8 mouse cellular contexts compared by ENCODE assay signal in genomic region chr13:119494938-119495337, GRCm38 (mm10). TPM values are rescaled to one million over a fixed set of nuclear protein-coding genes. Genes with fewer than 3 reads are reported as not detected.
DNase-seq lines count a peak whose midpoint lies in the region; ATAC-seq and TF ChIP-seq lines count a peak whose summit lies in the region.
"Not testable (repeated sequence)": the region's sequence is repeated elsewhere in the genome, so short reads cannot be mapped to it uniquely, and the experiment has no call there.

No protein-coding gene starts in this region.

- peaks cover 17% of the 10 kb centered on the region for H3K9me3 ChIP-seq in heart, embryonic 12.5 days (replicated peaks)
- peaks cover 10% of the 10 kb centered on the region for H3K9me3 ChIP-seq in hindbrain, embryonic 14.5 days (ENCODE audit: control insufficient read depth, low read length)
- H3K9me3 ChIP-seq in kidney, embryonic 14.5 days (ENCODE audit: control insufficient read depth, low read length), result peaks cover 13% of the 10 kb centered on the region; the same call in 1 of the 2 replicates
- not testable (repeated sequence) for H3K9me3 ChIP-seq in liver, embryonic 11.5 days (ENCODE audit: control insufficient read depth, low read length); stomach, postnatal 0 days (ENCODE audit: control insufficient read depth, low read length)

- WGBS in heart, embryonic 12.5 days, result 89% methylated on average over 13 of the region's 22 CpGs
- 95% methylated on average over 9 of the region's 22 CpGs for WGBS in hindbrain, embryonic 14.5 days
- WGBS in kidney, embryonic 14.5 days, result 94% methylated on average over 10 of the region's 22 CpGs
- 93% methylated on average over 10 of the region's 22 CpGs for WGBS in liver, embryonic 11.5 days
- WGBS in stomach, postnatal 0 days, result 94% methylated on average over 9 of the region's 22 CpGs

- not testable (repeated sequence) for H3K36me3 ChIP-seq in heart, embryonic 12.5 days; hindbrain, embryonic 14.5 days (replicated peaks; ENCODE audit: control insufficient read depth, insufficient read depth); kidney, embryonic 14.5 days (ENCODE audit: control insufficient read depth, insufficient read depth, low read length); liver, embryonic 11.5 days (ENCODE audit: control insufficient read depth, insufficient read depth, low read length); stomach, postnatal 0 days (ENCODE audit: control insufficient read depth, insufficient read depth, low read length)

- not testable (repeated sequence) for TF ChIP-seq CTCF in stomach, postnatal 0 days (IDR thresholded peaks at IDR 0.05; ENCODE audit: low read depth)

- not testable (repeated sequence) for H3K4me1 ChIP-seq in heart, embryonic 12.5 days (replicated peaks); hindbrain, embryonic 14.5 days (replicated peaks; ENCODE audit: control insufficient read depth, insufficient read depth, low read length); kidney, embryonic 14.5 days (ENCODE audit: control insufficient read depth, insufficient read depth, low read length); liver, embryonic 11.5 days (replicated peaks; ENCODE audit: control insufficient read depth, insufficient read depth, low read length); stomach, postnatal 0 days (replicated peaks; ENCODE audit: control insufficient read depth, insufficient read depth)

- TF ChIP-seq EP300 in stomach, postnatal 0 days (optimal IDR thresholded peaks at IDR 0.05), result not testable (repeated sequence)

- not testable (repeated sequence) for H3K9ac ChIP-seq in heart, embryonic 12.5 days; hindbrain, embryonic 14.5 days; kidney, embryonic 14.5 days (ENCODE audit: low read depth, low read length); liver, embryonic 11.5 days (ENCODE audit: low read depth, low read length); stomach, postnatal 0 days (ENCODE audit: low read length)

- not testable (repeated sequence) for DNase-seq in hindbrain, embryonic 14.5 days (ENCODE audit: low spot score); liver, embryonic 11.5 days (ENCODE audit: low spot score); stomach, postnatal 0 days (ENCODE audit: low spot score)

- H3K4me2 ChIP-seq in heart, embryonic 12.5 days; hindbrain, embryonic 14.5 days (replicated peaks); kidney, embryonic 14.5 days (replicated peaks; ENCODE audit: low read depth, low read length); liver, embryonic 11.5 days; stomach, postnatal 0 days (replicated peaks; ENCODE audit: low read depth): not testable (repeated sequence)

- H3K27me3 ChIP-seq in heart, embryonic 12.5 days (replicated peaks); hindbrain, embryonic 14.5 days (ENCODE audit: control insufficient read depth, insufficient read depth, low read length); kidney, embryonic 14.5 days (ENCODE audit: control insufficient read depth, insufficient read depth, low read length); liver, embryonic 11.5 days (replicated peaks; ENCODE audit: control insufficient read depth, insufficient read depth, low read length); stomach, postnatal 0 days (ENCODE audit: control insufficient read depth, insufficient read depth, low read length): not testable (repeated sequence)

- peak; percentile 38; the same call in 1 of the 2 replicates for ATAC-seq in cerebellum, adult (ENCODE audit: insufficient number of reproducible peaks, low FRiP score, low TSS enrichment)
- ATAC-seq in heart, embryonic 12.5 days (ENCODE audit: insufficient number of reproducible peaks, low FRiP score), result peak; percentile 33; the same call in 1 of the 2 replicates
- ATAC-seq in hindbrain, embryonic 14.5 days (ENCODE audit: low FRiP score), result 0 out of 2 replicates have a peak, but pooled peaks have one; percentile 41
- ATAC-seq in kidney, embryonic 14.5 days (ENCODE audit: low FRiP score, low TSS enrichment), result peak; percentile 36; the same call in 1 of the 2 replicates
- ATAC-seq in liver, embryonic 11.5 days (replicated peaks; ENCODE audit: low FRiP score), result peak; percentile 38
- peak; percentile 35; the same call in 1 of the 2 replicates for ATAC-seq in megakaryocyte, adult 5-6 weeks (ENCODE audit: poor library complexity, severe bottlenecking)
- peak; percentile 46 for ATAC-seq in monocyte, adult 5-6 weeks (replicated peaks; ENCODE audit: insufficient number of reproducible peaks, low FRiP score, low TSS enrichment, poor library complexity, severe bottlenecking)
- ATAC-seq in stomach, postnatal 0 days (ENCODE audit: low FRiP score, low TSS enrichment), result peak; percentile 61; the same call in 1 of the 2 replicates

- H3K27ac ChIP-seq in heart, embryonic 12.5 days (ENCODE audit: poor library complexity, severe bottlenecking); hindbrain, embryonic 14.5 days; kidney, embryonic 14.5 days (ENCODE audit: low read depth, low read length); liver, embryonic 11.5 days (ENCODE audit: low read depth, low read length); stomach, postnatal 0 days (replicated peaks): not testable (repeated sequence)

- not testable (repeated sequence) for H3K4me3 ChIP-seq in heart, embryonic 12.5 days; hindbrain, embryonic 14.5 days (replicated peaks; ENCODE audit: low read length); kidney, embryonic 14.5 days (ENCODE audit: low read length); liver, embryonic 11.5 days (ENCODE audit: low read depth, low read length); stomach, postnatal 0 days (ENCODE audit: low read depth, low read length)

RNA-seq across cellular contexts. Expression of gene 3110070M22Rik, which starts 6.8 kb away (rescaled TPM):
- 0.65 and 1.0 TPM in 2 replicates for polyA plus RNA-seq in heart, embryonic 12.5 days (2016; fragmentation: Nextera tagmentation; extraction: Ambion mirVana)
- 2.9 TPM in 1 of 2 replicates, not detected in the other for polyA plus RNA-seq in hindbrain, embryonic 14.5 days (2014; fragmentation: Nextera tagmentation; extraction: Ambion mirVana)
- polyA plus RNA-seq in kidney, embryonic 14.5 days (2014; fragmentation: Nextera tagmentation; extraction: Ambion mirVana), result 1.2 and 2.1 TPM in 2 replicates
- 0.48 and 0.56 TPM in 2 replicates for polyA plus RNA-seq in liver, embryonic 11.5 days (2014; fragmentation: Nextera tagmentation; extraction: Ambion mirVana)
- 1.3 TPM in 1 of 2 replicates, not detected in the other for total RNA-seq in megakaryocyte, adult 5-6 weeks (2015)
- total RNA-seq in megakaryocyte, adult 5-6 weeks (2017), result 0.55 TPM in 1 of 2 replicates, not detected in the other
- total RNA-seq in monocyte, adult 5-6 weeks (2017), result 1.6 TPM in 1 of 3 replicates, not detected in the others
- 0.75 and 1.2 TPM in 2 replicates for polyA plus RNA-seq in stomach, postnatal 0 days (2015; fragmentation: Nextera tagmentation; extraction: Ambion mirVana)

RNA-seq across cellular contexts. Expression of gene Tmem267, which starts 7.1 kb away (rescaled TPM):
- polyA plus RNA-seq in heart, embryonic 12.5 days (2016; fragmentation: Nextera tagmentation; extraction: Ambion mirVana), result 0.95 and 1.7 TPM in 2 replicates
- 2.1 and 7.0 TPM in 2 replicates for polyA plus RNA-seq in hindbrain, embryonic 14.5 days (2014; fragmentation: Nextera tagmentation; extraction: Ambion mirVana)
- polyA plus RNA-seq in kidney, embryonic 14.5 days (2014; fragmentation: Nextera tagmentation; extraction: Ambion mirVana), result 1.3 and 2.2 TPM in 2 replicates
- polyA plus RNA-seq in liver, embryonic 11.5 days (2014; fragmentation: Nextera tagmentation; extraction: Ambion mirVana), result 0.90 and 1.0 TPM in 2 replicates
- total RNA-seq in megakaryocyte, adult 5-6 weeks (2015), result 3.4 and 7.4 TPM in 2 replicates
- total RNA-seq in megakaryocyte, adult 5-6 weeks (2017), result 0.66 and 1.6 TPM in 2 replicates
- total RNA-seq in monocyte, adult 5-6 weeks (2017), result 0.43 to 5.0 TPM (median 2.9 TPM) in 3 replicates
- 1.2 and 1.3 TPM in 2 replicates for polyA plus RNA-seq in stomach, postnatal 0 days (2015; fragmentation: Nextera tagmentation; extraction: Ambion mirVana)

RNA-seq across cellular contexts. Expression of gene 4833420G17Rik, which starts 32.4 kb away (rescaled TPM):
- polyA plus RNA-seq in heart, embryonic 12.5 days (2016; fragmentation: Nextera tagmentation; extraction: Ambion mirVana), result 44.1 and 46.7 TPM in 2 replicates
- 84.2 and 92.3 TPM in 2 replicates for polyA plus RNA-seq in hindbrain, embryonic 14.5 days (2014; fragmentation: Nextera tagmentation; extraction: Ambion mirVana)
- polyA plus RNA-seq in kidney, embryonic 14.5 days (2014; fragmentation: Nextera tagmentation; extraction: Ambion mirVana), result 56.7 and 74.0 TPM in 2 replicates
- 40.3 and 40.5 TPM in 2 replicates for polyA plus RNA-seq in liver, embryonic 11.5 days (2014; fragmentation: Nextera tagmentation; extraction: Ambion mirVana)
- total RNA-seq in megakaryocyte, adult 5-6 weeks (2015), result 52.9 and 59.7 TPM in 2 replicates
- 40.8 and 46.8 TPM in 2 replicates for total RNA-seq in megakaryocyte, adult 5-6 weeks (2017)
- 87.0 to 119 TPM (median 96.0 TPM) in 3 replicates for total RNA-seq in monocyte, adult 5-6 weeks (2017)
- polyA plus RNA-seq in stomach, postnatal 0 days (2015; fragmentation: Nextera tagmentation; extraction: Ambion mirVana), result 24.1 and 24.4 TPM in 2 replicates
